12 mouse cellular contexts compared by ENCODE assay signal in genomic region chr11:46102107-46102506, GRCm38 (mm10). TPM values are rescaled to one million over a fixed set of nuclear protein-coding genes. Genes with fewer than 3 reads are reported as not detected.
DNase-seq lines count a peak whose midpoint lies in the region; ATAC-seq and TF ChIP-seq lines count a peak whose summit lies in the region.
"Had no signal": no experiment of that assay in that cellular context is flagged by ENCODE, and none has a peak within 500 bp of the region (broad histone marks: within the 10 kb centered on the region; RNA-seq: fewer than 3 reads in every experiment).

No protein-coding gene starts in this region.

- TF ChIP-seq CTCF in layer of hippocampus, adult 2 months (conservative IDR thresholded peaks at IDR 0.05), result no peak

- no peak for ATAC-seq in cerebellum, adult (ENCODE audit: insufficient number of reproducible peaks, low FRiP score, low TSS enrichment)
- 0 out of 2 replicates have a peak, but pooled peaks have one; percentile 28 for ATAC-seq in limb, embryonic 13.5 days (ENCODE audit: low FRiP score, low read depth)
- ATAC-seq: hindbrain, embryonic 16.5 days had no signal

- peaks cover 11% of the 10 kb centered on the region for H3K4me1 ChIP-seq in limb, embryonic 13.5 days

- H3K9me3 ChIP-seq in limb, embryonic 13.5 days, result no peaks in the 10 kb centered on the region
- H3K9me3 ChIP-seq: heart, embryonic 13.5 days; kidney, embryonic 15.5 days had no signal

- no peak overlapping the region for H3K9ac ChIP-seq in limb, embryonic 13.5 days
- H3K9ac ChIP-seq: heart, embryonic 13.5 days; kidney, embryonic 15.5 days had no signal

- H3K27ac ChIP-seq in layer of hippocampus, adult 2 months, result peak overlapping the region; percentile 18; the same call in 1 of the 2 replicates
- H3K27ac ChIP-seq in limb, embryonic 13.5 days, result no peak overlapping the region
- H3K27ac ChIP-seq: heart, embryonic 13.5 days; kidney, embryonic 15.5 days had no signal

- no peak overlapping the region for H3K4me2 ChIP-seq in limb, embryonic 13.5 days (replicated peaks)
- H3K4me2 ChIP-seq: heart, embryonic 13.5 days; kidney, embryonic 15.5 days had no signal

- no peaks in the 10 kb centered on the region for H3K27me3 ChIP-seq in limb, embryonic 13.5 days
- H3K27me3 ChIP-seq: heart, embryonic 13.5 days; kidney, embryonic 15.5 days had no signal

- peak; percentile 50 for DNase-seq in cerebellum, adult 11 months
- DNase-seq in layer of hippocampus, adult 2 months (ENCODE audit: low spot score in 2 of 2), result no peak
- DNase-seq in layer of hippocampus, adult 8-10 months (ENCODE audit: low spot score in 2 of 2), result no peak
- DNase-seq in embryo, embryonic 10.5 days (ENCODE audit: low spot score), result peak; percentile 39
- no peak for DNase-seq in adrenal gland, postnatal 25 days
- no peak for DNase-seq in ovary, adult 18-20 months (ENCODE audit: low spot score)
- DNase-seq: lung, postnatal 10 days had no signal

- 33% methylated on average over 6 of the region's 6 CpGs for WGBS in limb, embryonic 13.5 days

- H3K36me3 ChIP-seq in limb, embryonic 13.5 days, result peaks cover 60% of the 10 kb centered on the region

- H3K4me3 ChIP-seq in layer of hippocampus, adult 2 months, result no peak overlapping the region
- no peak overlapping the region for H3K4me3 ChIP-seq in limb, embryonic 13.5 days
- H3K4me3 ChIP-seq: heart, embryonic 13.5 days; kidney, embryonic 15.5 days had no signal

RNA-seq across cellular contexts. Expression of gene Adam19, which starts 46.3 kb away (rescaled TPM):
- total RNA-seq in layer of hippocampus, adult 2 months (2021), result 10 to 100 TPM; 11.3 to 12.6 TPM
- total RNA-seq in layer of hippocampus, adult 8-10 months (2022), result 10 to 100 TPM; 10.1 to 14.1 (median 11.2) TPM
- polyA plus RNA-seq in limb, embryonic 13.5 days (2015; fragmentation: Nextera tagmentation; extraction: Ambion mirVana), result 15.6 and 16.4 TPM in 2 replicates
- total RNA-seq in adrenal gland, postnatal 25 days (2021), result 6.1 and 7.0 TPM in 2 replicates

RNA-seq across cellular contexts. Expression of gene Gm12166, which starts 50.0 kb away (rescaled TPM):
- 1 to 10 TPM in 1 of 2 experiments, under 1 TPM in 1; 0.82 to 1.6 TPM for total RNA-seq in layer of hippocampus, adult 2 months (2021)
- 1 to 10 TPM in 3 of 4 experiments, not detected in 1; 1.7 to 4.3 (median 3.3) TPM for total RNA-seq in layer of hippocampus, adult 8-10 months (2022)
- polyA plus RNA-seq in limb, embryonic 13.5 days (2015; fragmentation: Nextera tagmentation; extraction: Ambion mirVana), result 2.4 and 5.4 TPM in 2 replicates
- 1.3 and 4.8 TPM in 2 replicates for total RNA-seq in adrenal gland, postnatal 25 days (2021)

Comparison
In these comparisons a context has a peak if more than half of its experiments do, and no peak if none do; other contexts are left out.
1. DNase-seq: peak in cerebellum, adult 11 months (single experiment) and embryo, embryonic 10.5 days (single experiment); none in layer of hippocampus, adult 2 months (0 of 2), layer of hippocampus, adult 8-10 months (0 of 2), adrenal gland, postnatal 25 days (single experiment) and ovary, adult 18-20 months (single experiment).